Mouse (Mus musculus) midbrain, embryonic 14.5 days (tissue): ENCODE measurements at regions not wholly inside any gene's neighbourhood (a gene's known extent, or its start where the extent isn't known, plus 50 kb on each side); places are given as distances from the start of the nearest gene placed in this dataset.

Source experiments
- ATAC-seq: fragments of 200-750 bp; cut with Nextera tagmentation; 2 replicates; pipeline ENCODE4 v1.8.0; 2017; ENCODE audit warnings: moderate number of reproducible peaks, moderate library complexity; ENCODE audit not compliant: low FRiP score, low TSS enrichment
- DNase-seq: peaks from one replicate; pipeline ENCODE4 v3.0.0-alpha.2; 2015
- H3K27ac ChIP-seq: fragments of 300-500 bp; sonication (generic); replicated peaks from 2 replicates; pipeline ENCODE4 v1.5.1; 2014; ENCODE audit warnings: mild to moderate bottlenecking, low read depth, low read length, moderate library complexity
- H3K27me3 ChIP-seq: fragments of 300-500 bp; sonication (generic); 2 replicates; pipeline ENCODE4 v1.6.1; 2014; ENCODE audit warnings: low read length, control low read depth, mixed read lengths; ENCODE audit not compliant: control insufficient read depth, insufficient read depth
- H3K36me3 ChIP-seq: fragments of 300-500 bp; sonication (generic); 2 replicates; pipeline ENCODE4 v1.6.1; 2014; ENCODE audit warnings: low read length, control low read depth; ENCODE audit not compliant: control insufficient read depth, insufficient read depth
- H3K4me1 ChIP-seq: fragments of 300-500 bp; sonication (generic); 2 replicates; pipeline ENCODE4 v1.6.1; 2014; ENCODE audit warnings: mild to moderate bottlenecking, antibody characterized with exemption, low read length, control low read depth; ENCODE audit not compliant: control insufficient read depth, insufficient read depth
- H3K4me2 ChIP-seq: fragments of 300-500 bp; sonication (generic); 2 replicates; pipeline ENCODE4 v1.6.1; 2014; ENCODE audit warnings: mild to moderate bottlenecking, low read length, moderate library complexity
- H3K4me3 ChIP-seq: fragments of 300-500 bp; sonication (generic); replicated peaks from 2 replicates; pipeline ENCODE4 v1.5.1; 2014; ENCODE audit warnings: low read depth, low read length
- H3K9ac ChIP-seq: fragments of 300-500 bp; sonication (generic); replicated peaks from 2 replicates; pipeline ENCODE4 v1.6.1; 2014; ENCODE audit warnings: mild to moderate bottlenecking, low read length, moderate library complexity
- H3K9me3 ChIP-seq: fragments of 300-500 bp; sonication (generic); 2 replicates; pipeline ENCODE4 v1.6.1; 2016; ENCODE audit warnings: low read length, control low read depth, mixed read lengths; ENCODE audit not compliant: control insufficient read depth
- WGBS: fragments of 180-500 bp; shearing (Covaris S2); extraction: QIAGEN DNeasy Blood & Tissue Kit; methylation state at CpG from one replicate; pipeline ENCODE4 v1.1.7; 2014; 5-methylcytosine and 5-hydroxymethylcytosine counted together

GRCm38 (mm10) chr2:50660000-50660399 is 363.4 kb upstream of the Mmadhc start:
- WGBS = 55% methylated on average over 2 of the region's 2 CpGs
- no peak overlapping the region for H3K9ac ChIP-seq
- no peaks in the 10 kb centered on the region for H3K4me1 ChIP-seq
- no peaks in the 10 kb centered on the region for H3K27me3 ChIP-seq
- H3K27ac ChIP-seq = no peak overlapping the region
- DNase-seq = no peak
- no peak overlapping the region for H3K4me3 ChIP-seq
- no peak for ATAC-seq
- H3K36me3 ChIP-seq = no peaks in the 10 kb centered on the region
- no peak overlapping the region for H3K4me2 ChIP-seq
- H3K9me3 ChIP-seq = no peaks in the 10 kb centered on the region

GRCm38 (mm10) chr2:50657826-50658225 is 361.2 kb upstream of the Mmadhc start:
- H3K9me3 ChIP-seq = no peaks in the 10 kb centered on the region
- no peaks in the 10 kb centered on the region for H3K27me3 ChIP-seq
- no peak for DNase-seq
- no peak overlapping the region for H3K27ac ChIP-seq
- ATAC-seq = no peak
- no peaks in the 10 kb centered on the region for H3K4me1 ChIP-seq
- no peaks in the 10 kb centered on the region for H3K36me3 ChIP-seq
- H3K4me3 ChIP-seq = no peak overlapping the region
- 89% methylated on average over 7 of the region's 7 CpGs for WGBS
- no peak overlapping the region for H3K4me2 ChIP-seq
- no peak overlapping the region for H3K9ac ChIP-seq

- DNase-seq = no peak
- 82% methylated on average over 6 of the region's 6 CpGs for WGBS
- no peak overlapping the region for H3K4me2 ChIP-seq
These were observed 359.8 kb upstream of the Mmadhc start for GRCm38 (mm10) chr2:50656351-50656750.

GRCm38 (mm10) chr2:50654953-50655324 is 358.3 kb upstream of the Mmadhc start:
- Histone ChIP-seq H3K9ac (no peak overlapping the region), H3K27me3 (no peaks in the 10 kb centered on the region), H3K27ac (no peak overlapping the region), H3K4me3 (no peak overlapping the region), H3K9me3 (no peaks in the 10 kb centered on the region), H3K36me3 (no peaks in the 10 kb centered on the region), H3K4me2 (no peak overlapping the region), H3K4me1 (no peaks in the 10 kb centered on the region)
- ATAC-seq = peak; percentile 43; the same call in 1 of the 2 replicates
- DNase-seq = peak; percentile 51
- WGBS = 75% methylated on average over 7 of the region's 7 CpGs

More at GRCm38 (mm10) chr2:50656351-50656750, 359.8 kb upstream of the Mmadhc start:
- H3K27me3 ChIP-seq = no peaks in the 10 kb centered on the region
- no peak overlapping the region for H3K4me3 ChIP-seq
- H3K9me3 ChIP-seq = no peaks in the 10 kb centered on the region
- no peak overlapping the region for H3K27ac ChIP-seq
- H3K9ac ChIP-seq = no peak overlapping the region
- H3K36me3 ChIP-seq = no peaks in the 10 kb centered on the region
- H3K4me1 ChIP-seq = no peaks in the 10 kb centered on the region
- ATAC-seq = no peak

GRCm38 (mm10) chr2:50654221-50654952 is 357.8 kb upstream of the Mmadhc start:
- Histone ChIP-seq H3K4me3 (no peak overlapping the region), H3K27ac (no peak overlapping the region), H3K4me2 (no peak overlapping the region), H3K36me3 (no peaks in the 10 kb centered on the region), H3K27me3 (no peaks in the 10 kb centered on the region), H3K9ac (no peak overlapping the region), H3K9me3 (no peaks in the 10 kb centered on the region), H3K4me1 (peaks cover 4% of the 10 kb centered on the region; the same call in 1 of the 2 replicates)
- no peak for ATAC-seq
- DNase-seq = no peak
- 64% methylated on average over 8 of the region's 8 CpGs for WGBS

- Histone ChIP-seq H3K27me3 (no peaks in the 10 kb centered on the region), H3K9ac (no peak overlapping the region), H3K4me3 (no peak overlapping the region), H3K9me3 (no peaks in the 10 kb centered on the region), H3K4me1 (peaks cover 11% of the 10 kb centered on the region; the same call in 1 of the 2 replicates), H3K36me3 (no peaks in the 10 kb centered on the region), H3K4me2 (no peak overlapping the region), H3K27ac (no peak overlapping the region)
- no peak for DNase-seq
- ATAC-seq = no peak
- 91% methylated on average over 3 of the region's 3 CpGs for WGBS
These were observed 356.6 kb upstream of the Mmadhc start for GRCm38 (mm10) chr2:50653121-50653615.

- Histone ChIP-seq H3K4me1 (peaks cover 11% of the 10 kb centered on the region; the same call in 1 of the 2 replicates), H3K36me3 (no peaks in the 10 kb centered on the region), H3K27ac (no peak overlapping the region), H3K9ac (no peak overlapping the region), H3K4me2 (no peak overlapping the region), H3K27me3 (no peaks in the 10 kb centered on the region), H3K4me3 (no peak overlapping the region), H3K9me3 (no peaks in the 10 kb centered on the region)
- no peak for DNase-seq
- no peak for ATAC-seq
- 82% methylated on average over 3 of the region's 3 CpGs for WGBS
These were observed 353.1 kb upstream of the Mmadhc start for GRCm38 (mm10) chr2:50649656-50650055.

GRCm38 (mm10) chr2:50643219-50643618 is 346.6 kb upstream of the Mmadhc start:
- H3K27me3 ChIP-seq = no peaks in the 10 kb centered on the region
- no peaks in the 10 kb centered on the region for H3K36me3 ChIP-seq
- no peaks in the 10 kb centered on the region for H3K4me1 ChIP-seq
- WGBS = 71% methylated on average over 5 of the region's 5 CpGs
- DNase-seq (no peak), ATAC-seq (no peak)
- H3K9me3 ChIP-seq = no peaks in the 10 kb centered on the region
- H3K9ac ChIP-seq = no peak overlapping the region
- H3K27ac ChIP-seq = no peak overlapping the region
- no peak overlapping the region for H3K4me2 ChIP-seq
- H3K4me3 ChIP-seq = no peak overlapping the region

GRCm38 (mm10) chr2:50642198-50642597 is 345.6 kb upstream of the Mmadhc start:
- Histone ChIP-seq H3K9ac (no peak overlapping the region), H3K4me2 (no peak overlapping the region), H3K27ac (no peak overlapping the region), H3K9me3 (no peaks in the 10 kb centered on the region), H3K4me3 (no peak overlapping the region), H3K36me3 (no peaks in the 10 kb centered on the region), H3K4me1 (no peaks in the 10 kb centered on the region), H3K27me3 (no peaks in the 10 kb centered on the region)
- ATAC-seq = no peak
- no peak for DNase-seq
- WGBS = 82% methylated on average over 2 of the region's 2 CpGs
